ENCODE assay signal across 19 mouse cellular contexts in genomic region chr19:38038267-38038666, GRCm38 (mm10). TPM values are rescaled to one million over a fixed set of nuclear protein-coding genes. Genes with fewer than 3 reads are reported as not detected.
DNase-seq lines count a peak whose midpoint lies in the region; ATAC-seq and TF ChIP-seq lines count a peak whose summit lies in the region.
"Had no signal": no experiment of that assay in that cellular context is flagged by ENCODE, and none has a peak within 500 bp of the region (broad histone marks: within the 10 kb centered on the region; RNA-seq: fewer than 3 reads in every experiment).

No protein-coding gene starts in this region.

- H3K27me3 ChIP-seq in kidney, adult 2 months (replicated peaks; ENCODE audit: control insufficient read depth, insufficient read depth, low read length), result no peaks in the 10 kb centered on the region
- peaks cover 7% of the 10 kb centered on the region; the same call in 1 of the 2 replicates for H3K27me3 ChIP-seq in small intestine, adult 2 months (ENCODE audit: control insufficient read depth, insufficient read depth, low read length)
- no peaks in the 10 kb centered on the region for H3K27me3 ChIP-seq in intestine, postnatal 0 days (replicated peaks; ENCODE audit: control insufficient read depth, insufficient read depth, low read length)
- H3K27me3 ChIP-seq: intestine, embryonic 15.5 days had no signal

- no peak for TF ChIP-seq POLR2A in kidney, adult 2 months (IDR thresholded peaks at IDR 0.05; ENCODE audit: low read depth, low read length)
- TF ChIP-seq POLR2A in small intestine, adult 2 months (IDR thresholded peaks at IDR 0.05; ENCODE audit: low read depth, low read length), result no peak

- H3K9ac ChIP-seq in intestine, postnatal 0 days (ENCODE audit: low read depth, low read length), result no peak overlapping the region
- H3K9ac ChIP-seq: hindbrain, embryonic 12.5 days; intestine, embryonic 15.5 days had no signal

- H3K4me3 ChIP-seq in kidney, adult 2 months (ENCODE audit: insufficient read depth, low read depth, low read length), result no peak overlapping the region
- H3K4me3 ChIP-seq in small intestine, adult 2 months (ENCODE audit: low read depth, low read length), result no peak overlapping the region
- no peak overlapping the region for H3K4me3 ChIP-seq in intestine, postnatal 0 days (ENCODE audit: low read depth, low read length)
- H3K4me3 ChIP-seq: hindbrain, embryonic 12.5 days; intestine, embryonic 15.5 days had no signal

- no peaks in the 10 kb centered on the region for H3K9me3 ChIP-seq in intestine, postnatal 0 days (ENCODE audit: control insufficient read depth)
- H3K9me3 ChIP-seq: hindbrain, embryonic 12.5 days; intestine, embryonic 15.5 days had no signal

- peaks cover 10% of the 10 kb centered on the region for H3K4me1 ChIP-seq in kidney, adult 2 months (ENCODE audit: control insufficient read depth, insufficient read depth, low read length)
- H3K4me1 ChIP-seq in small intestine, adult 2 months (ENCODE audit: control insufficient read depth, insufficient read depth, insufficient read length, low read length), result peaks cover 20% of the 10 kb centered on the region; the same call in 1 of the 2 replicates
- no peaks in the 10 kb centered on the region; the same call in 1 of the 2 replicates for H3K4me1 ChIP-seq in intestine, postnatal 0 days (replicated peaks; ENCODE audit: control insufficient read depth, insufficient read depth, low read length)

- ATAC-seq in intestine, postnatal 0 days, result no peak
- ATAC-seq: intestine, embryonic 15.5 days; midbrain, embryonic 16.5 days had no signal

- TF ChIP-seq CTCF in kidney, adult 2 months (conservative IDR thresholded peaks at IDR 0.05; ENCODE audit: insufficient read depth, insufficient read length, low read depth, low read length), result no peak
- no peak for TF ChIP-seq CTCF in small intestine, adult 2 months (IDR thresholded peaks at IDR 0.05; ENCODE audit: extremely low read depth, insufficient read length, insufficient replicate concordance, low read depth, low read length)
- no peak for TF ChIP-seq CTCF in intestine, postnatal 0 days (IDR thresholded peaks at IDR 0.05; ENCODE audit: low read depth)

- no peak for DNase-seq in kidney, adult 2 months
- DNase-seq in kidney, adult 11 months, result no peak
- peak; percentile 93 for DNase-seq in Muller cell, postnatal 12 days (ENCODE audit: inconsistent ontology term)
- peak; percentile 63 for DNase-seq in fibroblast of lung, adult 2 months (ENCODE audit: low read depth)
- no peak for DNase-seq in layer of hippocampus, adult 8-10 months (ENCODE audit: low spot score in 2 of 2)
- DNase-seq: adrenal gland, adult 2 months; cerebellum, postnatal 10 days; layer of hippocampus, adult 9-11 months; retina, postnatal 1 day; spleen, adult 18-20 months had no signal

- H3K27ac ChIP-seq in kidney, adult 2 months (ENCODE audit: insufficient read depth, low read depth, low read length), result peak overlapping the region; percentile 67
- H3K27ac ChIP-seq in small intestine, adult 2 months (ENCODE audit: insufficient read depth, low read depth, low read length), result peak overlapping the region; percentile 64
- no peak overlapping the region for H3K27ac ChIP-seq in intestine, postnatal 0 days (ENCODE audit: low read depth, low read length)
- H3K27ac ChIP-seq: hindbrain, embryonic 12.5 days; intestine, embryonic 15.5 days had no signal

- WGBS in kidney, adult 2 months, result 40% methylated on average over 2 of the region's 2 CpGs
- 17% methylated on average over 2 of the region's 2 CpGs for WGBS in small intestine, adult 2 months
- 21% methylated on average over 2 of the region's 2 CpGs for WGBS in intestine, postnatal 0 days

- H3K36me3 ChIP-seq in kidney, adult 2 months (ENCODE audit: control insufficient read depth, insufficient read depth, low read length), result no peaks in the 10 kb centered on the region
- H3K36me3 ChIP-seq in small intestine, adult 2 months (ENCODE audit: control insufficient read depth, insufficient read depth, low read length), result no peaks in the 10 kb centered on the region
- no peaks in the 10 kb centered on the region for H3K36me3 ChIP-seq in intestine, postnatal 0 days (ENCODE audit: control insufficient read depth, insufficient read depth)
- H3K36me3 ChIP-seq: hindbrain, embryonic 12.5 days; intestine, embryonic 15.5 days had no signal

- H3K4me2 ChIP-seq in intestine, postnatal 0 days (replicated peaks; ENCODE audit: low read depth), result no peak overlapping the region
- H3K4me2 ChIP-seq: hindbrain, embryonic 12.5 days; intestine, embryonic 15.5 days had no signal

RNA-seq across cellular contexts. Expression of gene Myof, which starts 5.1 kb away (rescaled TPM):
- polyA plus RNA-seq in kidney, adult 2 months (2012; rRNA removed), result 24.2 and 27.5 TPM in 2 replicates
- polyA plus RNA-seq in small intestine, adult 2 months (2012; rRNA removed), result 4.8 and 4.9 TPM in 2 replicates
- 5.9 and 6.6 TPM in 2 replicates for polyA plus RNA-seq in intestine, postnatal 0 days (2015; fragmentation: Nextera tagmentation; extraction: Ambion mirVana)
- total RNA-seq in layer of hippocampus, adult 8-10 months (2022), result 1 to 10 TPM; 6.5 to 8.2 (median 6.7) TPM

RNA-seq across cellular contexts. Expression of gene Cep55, which starts 16.5 kb away (rescaled TPM):
- polyA plus RNA-seq in kidney, adult 2 months (2012; rRNA removed), result 0.14 and 0.15 TPM in 2 replicates
- polyA plus RNA-seq in small intestine, adult 2 months (2012; rRNA removed), result 0.56 and 0.84 TPM in 2 replicates
- polyA plus RNA-seq in intestine, postnatal 0 days (2015; fragmentation: Nextera tagmentation; extraction: Ambion mirVana), result 7.1 and 8.2 TPM in 2 replicates
- total RNA-seq in layer of hippocampus, adult 8-10 months (2022), result under 1 TPM; 0.12 to 0.61 (median 0.25) TPM

RNA-seq across cellular contexts. Expression of gene Ffar4, which starts 58.6 kb away (rescaled TPM):
- polyA plus RNA-seq in kidney, adult 2 months (2012; rRNA removed), result 1.8 and 2.2 TPM in 2 replicates
- 5.5 and 7.1 TPM in 2 replicates for polyA plus RNA-seq in small intestine, adult 2 months (2012; rRNA removed)
- 4.7 and 5.3 TPM in 2 replicates for polyA plus RNA-seq in intestine, postnatal 0 days (2015; fragmentation: Nextera tagmentation; extraction: Ambion mirVana)
- total RNA-seq in layer of hippocampus, adult 8-10 months (2022), result under 1 TPM in 1 of 4 experiments, not detected in 3; 0.27 TPM
- total RNA-seq: CH12.LX; left cerebral cortex, postnatal 25 days had no signal
- polyA plus RNA-seq: embryonic facial prominence, embryonic 11.5 days; forebrain, embryonic 11.5 days; hindbrain, embryonic 12.5 days had no signal

Comparison
In these comparisons a context has a peak if more than half of its experiments do, and no peak if none do; other contexts are left out.
1. DNase-seq: peak in Muller cell, postnatal 12 days (single experiment) and fibroblast of lung, adult 2 months (single experiment); none in kidney, adult 2 months (single experiment), kidney, adult 11 months (single experiment) and layer of hippocampus, adult 8-10 months (0 of 2).